Comparison of ENCODE assay signal across 8 mouse cellular contexts in genomic region chr11:101664825-101665635, GRCm38 (mm10). TPM values are rescaled to one million over a fixed set of nuclear protein-coding genes. Genes with fewer than 3 reads are reported as not detected.
DNase-seq lines count a peak whose midpoint lies in the region; ATAC-seq lines count a peak whose summit lies in the region.

TSS of gene Arl4d (plus strand) at chr11:101665541.

- peak; percentile 99 for ATAC-seq in activated CD4-positive, CD25-positive, alpha-beta regulatory T cell, adult 4 months
- peak; percentile 99 for ATAC-seq in inflammation-experienced regulatory T-cells, adult 6 months
- peak; percentile 92 for ATAC-seq in megakaryocyte-erythroid progenitor cell, adult 5-6 weeks (replicated peaks; ENCODE audit: low FRiP score, low TSS enrichment, poor library complexity, severe bottlenecking)

- DNase-seq in embryo, embryonic 10 days (ENCODE audit: low spot score), result peak; percentile 97
- DNase-seq in gastrocnemius, postnatal 14 days, result peak; percentile 94
- peak; percentile 96 to 97 for DNase-seq in left cerebral cortex, postnatal 10 days (ENCODE audit: extremely low spot score in 1 of 2, low spot score in 2 of 2)
- peak; percentile 94 for DNase-seq in right cerebral cortex, postnatal 25 days
- DNase-seq in urinary bladder, postnatal 4 days (ENCODE audit: low spot score in 2 of 2), result peak; percentile 93 to 96

- intact Hi-C loops in gastrocnemius, postnatal 14 days (cut with DNase I; ENCODE audit: low total_unique reads), result no loop called here
- intact Hi-C loops in left cerebral cortex, postnatal 10 days (cut with DNase I), result no loop called here

RNA-seq across cellular contexts. Expression of gene Arl4d, which starts in this region (rescaled TPM):
- under 1 TPM; 0.32 to 0.36 TPM for polyA plus RNA-seq in activated CD4-positive, CD25-positive, alpha-beta regulatory T cell, adult 4 months (2017; shearing (Covaris generic))
- total RNA-seq in gastrocnemius, postnatal 14 days (2021), result 10 to 100 TPM in 1 of 2 experiments, 1 to 10 TPM in 1; 7.1 to 10.7 TPM
- 1 to 10 TPM in 1 of 3 experiments, under 1 TPM in 1, not detected in 1; 0.40 to 1.6 TPM for polyA plus RNA-seq in inflammation-experienced regulatory T-cells, adult 6 months (2017; shearing (Covaris generic))
- total RNA-seq in left cerebral cortex, postnatal 10 days (2021), result 10 to 100 TPM; 25.3 to 26.0 TPM
- 0.22 TPM in 1 of 2 replicates, not detected in the other for total RNA-seq in megakaryocyte-erythroid progenitor cell, adult 5-6 weeks (2014; fragmentation: Nextera tagmentation)
- 5.8 TPM in 1 of 2 replicates, not detected in the other for total RNA-seq in megakaryocyte-erythroid progenitor cell, adult 5-6 weeks (2017)

Comparison
In these comparisons a context has a peak if more than half of its experiments do, and no peak if none do; other contexts are left out.
1. Peak in every context shown above with its lines: DNase-seq and ATAC-seq.
2. Peak in ATAC-seq in activated CD4-positive, CD25-positive, alpha-beta regulatory T cell, adult 4 months; RNA of the gene not detected or under 1 TPM.